Mouse (Mus musculus) lung, postnatal 0 days (tissue): Measurements from ENCODE around the gene Hils1.

ENCODE experiments used
- CTCF ChIP-seq: IDR thresholded peaks from 2 replicates; pipeline ENCODE4 v1.5.1; 2016; ENCODE audit warnings: antibody characterized with exemption, mild to moderate bottlenecking
- EP300 ChIP-seq: IDR thresholded peaks from 2 replicates; pipeline ENCODE4 v1.6.1; 2016; ENCODE audit warnings: antibody characterized with exemption, mild to moderate bottlenecking, control low read depth

DNA sequence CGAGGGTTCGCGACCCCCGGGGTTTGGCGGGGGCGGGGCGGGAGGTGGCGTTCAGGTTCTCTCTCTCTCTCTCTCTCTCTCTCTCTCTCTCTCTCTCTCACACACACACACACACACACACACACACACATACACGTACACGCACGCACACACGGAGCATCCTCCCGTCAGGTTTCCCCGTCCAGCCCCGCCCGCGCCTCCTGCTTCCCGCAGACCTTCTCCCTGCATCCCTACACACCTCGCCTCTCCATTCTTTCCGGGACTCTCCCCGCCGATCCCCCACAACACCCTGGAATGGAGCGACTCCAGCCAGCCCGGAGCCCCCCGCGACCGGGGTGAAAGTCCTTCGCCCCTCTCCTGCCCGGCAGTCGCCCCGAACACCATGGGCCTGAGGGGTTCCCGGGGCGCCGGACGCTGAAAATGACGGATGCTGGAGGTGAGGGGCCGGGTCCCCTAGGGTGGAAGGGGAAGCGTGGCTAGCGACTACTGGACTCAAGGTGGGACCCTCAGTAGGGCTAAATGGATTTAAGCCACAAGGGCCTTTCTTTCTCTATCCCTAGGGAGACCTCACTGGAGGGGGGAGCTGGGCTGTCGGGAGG, 42.8 kb downstream of the Hils1 start:
- TF ChIP-seq CTCF (no peak), EP300 (no peak)
